Mouse (Mus musculus) liver, embryonic 14.5 days (tissue): Measurements from ENCODE around the gene Cnih4.

Source experiments
- CTCF ChIP-seq: IDR thresholded peaks from 2 replicates; pipeline ENCODE4 v1.5.1; 2016; ENCODE audit warnings: antibody characterized with exemption, low read depth, control low read depth
- EP300 ChIP-seq: IDR thresholded peaks from 2 replicates; pipeline ENCODE4 v1.6.1; 2016; ENCODE audit warnings: antibody characterized with exemption, low read depth

DNA sequence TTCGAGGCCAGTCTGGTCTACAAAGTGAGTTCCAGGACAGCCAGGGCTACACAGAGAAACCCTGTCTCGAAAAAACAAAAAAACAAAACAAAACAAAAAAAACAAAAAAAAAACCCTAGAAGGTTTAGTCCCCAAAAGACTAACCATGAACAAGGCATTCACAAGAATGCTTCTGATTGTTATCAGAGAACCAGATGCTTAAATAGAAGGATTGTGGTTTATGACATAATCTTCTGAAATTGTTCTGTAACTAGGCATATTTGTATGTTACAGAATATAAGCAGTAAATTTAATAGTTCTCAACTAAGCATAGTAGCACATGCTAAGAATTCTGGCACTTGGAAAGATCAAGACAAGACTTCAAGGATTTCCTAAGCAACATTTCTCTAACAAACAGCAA lies 20.3 kb upstream of the Cnih4 start:
- TF ChIP-seq CTCF: no peak
- no peak for TF ChIP-seq EP300
